Mouse (Mus musculus) stomach, postnatal 0 days (tissue): Measurements from ENCODE around the gene Dnajc17. TPM values are rescaled to one million over a fixed set of nuclear protein-coding genes. Genes with fewer than 3 reads are reported as not detected.

Experiments
- ATAC-seq: fragments of 200-750 bp; cut with Nextera tagmentation; 2 replicates; pipeline ENCODE4 v1.8.0; 2017; ENCODE audit not compliant: low FRiP score, low TSS enrichment
- DNase-seq: peaks from one replicate; pipeline ENCODE4 v3.0.0-alpha.2; 2016; ENCODE audit warnings: low spot score
- H3K27ac ChIP-seq: fragments of 300-500 bp; sonication (generic); replicated peaks from 2 replicates; pipeline ENCODE4 v1.5.1; 2014; ENCODE audit warnings: mild to moderate bottlenecking, control low read depth
- H3K27me3 ChIP-seq: fragments of 300-500 bp; sonication (generic); 2 replicates; pipeline ENCODE4 v1.6.1; 2014; ENCODE audit warnings: low read length; ENCODE audit not compliant: control insufficient read depth, insufficient read depth
- H3K36me3 ChIP-seq: fragments of 300-500 bp; sonication (generic); 2 replicates; pipeline ENCODE4 v1.6.1; 2014; ENCODE audit warnings: low read length, mixed read lengths; ENCODE audit not compliant: control insufficient read depth, insufficient read depth
- H3K4me1 ChIP-seq: fragments of 300-500 bp; sonication (generic); replicated peaks from 2 replicates; pipeline ENCODE4 v1.6.1; 2014; ENCODE audit warnings: antibody characterized with exemption; ENCODE audit not compliant: control insufficient read depth, insufficient read depth
- H3K4me2 ChIP-seq: fragments of 300-500 bp; sonication (generic); replicated peaks from 2 replicates; pipeline ENCODE4 v1.6.1; 2014; ENCODE audit warnings: low read depth, mild to moderate bottlenecking, control low read depth, moderate library complexity
- H3K4me3 ChIP-seq: fragments of 300-500 bp; sonication (generic); 2 replicates; pipeline ENCODE4 v1.5.1; 2014; ENCODE audit warnings: low read depth, low read length, control low read depth
- H3K9ac ChIP-seq: fragments of 300-500 bp; sonication (generic); 2 replicates; pipeline ENCODE4 v1.6.1; 2014; ENCODE audit warnings: mild to moderate bottlenecking, low read length, control low read depth, mixed read lengths
- H3K9me3 ChIP-seq: fragments of 300-500 bp; sonication (generic); 2 replicates; pipeline ENCODE4 v1.6.1; 2016; ENCODE audit warnings: low read length; ENCODE audit not compliant: control insufficient read depth
- CTCF ChIP-seq: IDR thresholded peaks from 2 replicates; pipeline ENCODE4 v1.5.1; 2016; ENCODE audit warnings: antibody characterized with exemption, low read depth, mild to moderate bottlenecking, moderate library complexity
- EP300 ChIP-seq: optimal IDR thresholded peaks from 2 replicates; pipeline ENCODE3; 2016; ENCODE audit warnings: antibody characterized with exemption
- WGBS: fragments of 180-500 bp; shearing (Covaris S2); extraction: QIAGEN DNeasy Blood & Tissue Kit; methylation state at CpG from one replicate; pipeline ENCODE4 v1.1.7; 2014; 5-methylcytosine and 5-hydroxymethylcytosine counted together
- polyA plus RNA-seq: library from polyadenylated mRNA; unstranded; fragments of >200 nt; fragmentation: Nextera tagmentation; extraction: Ambion mirVana; gene quantifications from 2 replicates; pipeline ENCODE4 v1.2.1, GENCODE M21; 2015

The Dnajc17 gene
- polyA plus RNA-seq, 1 experiment from 2014 or later = 12.5 TPM

- Histone ChIP-seq H3K9me3 (no peaks in the 10 kb centered on the region), H3K4me3 (peak within 1 kb of the TSS; percentile 50), H3K36me3 (no peaks in the 10 kb centered on the region), H3K27ac (0 out of 2 replicates have a peak within 1 kb of the TSS, but pooled peaks have one; percentile 35), H3K9ac (peak within 1 kb of the TSS; percentile 52), H3K4me1 (no peaks in the 10 kb centered on the region), H3K4me2 (peak within 1 kb of the TSS; percentile 96), H3K27me3 (no peaks in the 10 kb centered on the region)
- WGBS = under 1% methylated on average over 60 of the region's 60 CpGs
- TF ChIP-seq EP300 (no peak), CTCF (peak; percentile 44)
- ATAC-seq = peak; percentile 83
- peak; percentile 86 for DNase-seq
Observed at GRCm38 (mm10) chr2:119166901-119167865, 41.4 kb downstream of the Dnajc17 start, which contains the start of gene Gchfr. Gchfr (plus strand) TSS chr2:119167773.

DNA sequence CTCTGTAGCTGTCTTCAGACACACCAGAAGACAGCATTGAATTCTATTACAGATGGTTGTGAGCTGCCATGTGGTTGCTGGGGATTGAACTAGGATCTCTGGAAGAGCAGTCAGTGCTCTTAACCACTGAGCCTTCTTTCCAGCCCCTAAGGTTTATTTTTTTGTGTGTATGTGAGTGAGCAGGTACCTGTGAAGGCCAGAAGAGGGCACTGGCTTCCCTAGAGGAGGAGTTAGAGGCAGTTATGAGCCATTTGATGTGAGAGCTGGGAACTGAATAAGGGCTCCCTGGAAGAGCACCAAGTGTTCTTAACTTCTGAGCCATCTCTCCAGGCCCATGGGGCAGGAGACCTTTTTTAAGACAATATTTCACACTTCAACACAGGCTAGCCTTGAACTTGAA lies 43.2 kb downstream of the Dnajc17 start:
- no peak overlapping the region for H3K4me2 ChIP-seq
- no peak for DNase-seq
- no peak for TF ChIP-seq EP300
- peak; percentile 29; the same call in 1 of the 2 replicates for TF ChIP-seq CTCF
- H3K9me3 ChIP-seq = no peaks in the 10 kb centered on the region
- no peak overlapping the region for H3K4me3 ChIP-seq
- H3K9ac ChIP-seq = no peak overlapping the region
- no peaks in the 10 kb centered on the region for H3K36me3 ChIP-seq
- no peak overlapping the region for H3K27ac ChIP-seq
- no peak for ATAC-seq
- H3K4me1 ChIP-seq = no peaks in the 10 kb centered on the region
- H3K27me3 ChIP-seq = no peaks in the 10 kb centered on the region

- WGBS = 85% methylated on average over 4 of the region's 4 CpGs
- H3K9me3 ChIP-seq = no peaks in the 10 kb centered on the region
- DNase-seq (no peak), ATAC-seq (no peak)
- H3K4me3 ChIP-seq = no peak overlapping the region
- H3K4me2 ChIP-seq = no peak overlapping the region
- H3K4me1 ChIP-seq = no peaks in the 10 kb centered on the region
- no peak overlapping the region for H3K9ac ChIP-seq
- no peak overlapping the region for H3K27ac ChIP-seq
- TF ChIP-seq CTCF (no peak), EP300 (no peak)
- H3K27me3 ChIP-seq = no peaks in the 10 kb centered on the region
- H3K36me3 ChIP-seq = no peaks in the 10 kb centered on the region
Observed at GRCm38 (mm10) chr2:119163999-119164398, 44.6 kb downstream of the Dnajc17 start.

- no peak overlapping the region for H3K4me3 ChIP-seq
- H3K27ac ChIP-seq = no peak overlapping the region
- no peak overlapping the region for H3K4me2 ChIP-seq
- no peaks in the 10 kb centered on the region for H3K9me3 ChIP-seq
- no peak for ATAC-seq
- WGBS = 58% methylated on average over 3 of the region's 3 CpGs
- TF ChIP-seq CTCF (no peak), EP300 (no peak)
- DNase-seq = no peak
- H3K4me1 ChIP-seq = no peaks in the 10 kb centered on the region
- no peak overlapping the region for H3K9ac ChIP-seq
- no peaks in the 10 kb centered on the region for H3K36me3 ChIP-seq
- no peaks in the 10 kb centered on the region for H3K27me3 ChIP-seq
Observed at GRCm38 (mm10) chr2:119163135-119163534, 45.5 kb downstream of the Dnajc17 start.

- ATAC-seq = no peak
- H3K9ac ChIP-seq = no peak overlapping the region
- no peaks in the 10 kb centered on the region for H3K27me3 ChIP-seq
- H3K4me3 ChIP-seq = no peak overlapping the region
- no peaks in the 10 kb centered on the region for H3K4me1 ChIP-seq
- no peak for DNase-seq
- H3K36me3 ChIP-seq = no peaks in the 10 kb centered on the region
- H3K4me2 ChIP-seq = no peak overlapping the region
- H3K27ac ChIP-seq = no peak overlapping the region
- H3K9me3 ChIP-seq = no peaks in the 10 kb centered on the region
- WGBS = 21% methylated on average over 2 of the region's 2 CpGs
- TF ChIP-seq CTCF = no peak
- TF ChIP-seq EP300 = no peak
Observed at GRCm38 (mm10) chr2:119161247-119161646, 47.3 kb downstream of the Dnajc17 start.

GRCm38 (mm10) chr2:119157836-119158235 lies 50.8 kb downstream of the Dnajc17 start:
- no peak for TF ChIP-seq CTCF
- TF ChIP-seq EP300 = no peak

More at GRCm38 (mm10) chr2:119157836-119158235, 50.8 kb downstream of the Dnajc17 start:
- H3K9ac ChIP-seq = no peak overlapping the region
- H3K4me3 ChIP-seq = no peak overlapping the region
- peaks cover 2% of the 10 kb centered on the region; the same call in 1 of the 2 replicates for H3K36me3 ChIP-seq
- no peaks in the 10 kb centered on the region for H3K9me3 ChIP-seq
- H3K4me1 ChIP-seq = no peaks in the 10 kb centered on the region; the same call in 1 of the 2 replicates
- no peak overlapping the region for H3K4me2 ChIP-seq
- H3K27ac ChIP-seq = no peak overlapping the region
- H3K27me3 ChIP-seq = no peaks in the 10 kb centered on the region
- DNase-seq (no peak), ATAC-seq (no peak)
